Mouse (Mus musculus) thymus, adult 2 months (tissue): ENCODE data around the gene Tspan1.

Experiments used
- CTCF ChIP-seq: fragments of 200-500 bp; IDR thresholded peaks from 2 replicates; pipeline ENCODE4 v1.5.1; 2012; ENCODE audit warnings: mild to moderate bottlenecking, control low read depth, low read length, moderate library complexity, borderline replicate concordance; ENCODE audit not compliant: control insufficient read depth, poor library complexity, insufficient read depth; ENCODE audit errors: extremely low read depth
- POLR2A ChIP-seq: fragments of 200-500 bp; IDR thresholded peaks from 2 replicates; pipeline ENCODE4 v1.6.1; 2012; ENCODE audit warnings: mild to moderate bottlenecking, low read length, control low read depth, moderate library complexity; ENCODE audit not compliant: control insufficient read depth, poor library complexity, insufficient read depth; ENCODE audit errors: extremely low read depth

- TF ChIP-seq CTCF (no peak), POLR2A (no peak)
These were observed 9.2 kb upstream of the Tspan1 start for GRCm38 (mm10) chr4:116176543-116176988.
